Mouse (Mus musculus) regulatory T cell (primary cell): ENCODE results near the gene Sppl2b.

Source experiments
- in situ Hi-C: fragments of 300-600 bp; cut with MboI, MseI; formaldehyde crosslinking; loops from one replicate; pipeline ENCODE4 v1.15.1; 2025; ENCODE audit warnings: high pct_unique_total_duplicates

The Sppl2b gene

DNA sequence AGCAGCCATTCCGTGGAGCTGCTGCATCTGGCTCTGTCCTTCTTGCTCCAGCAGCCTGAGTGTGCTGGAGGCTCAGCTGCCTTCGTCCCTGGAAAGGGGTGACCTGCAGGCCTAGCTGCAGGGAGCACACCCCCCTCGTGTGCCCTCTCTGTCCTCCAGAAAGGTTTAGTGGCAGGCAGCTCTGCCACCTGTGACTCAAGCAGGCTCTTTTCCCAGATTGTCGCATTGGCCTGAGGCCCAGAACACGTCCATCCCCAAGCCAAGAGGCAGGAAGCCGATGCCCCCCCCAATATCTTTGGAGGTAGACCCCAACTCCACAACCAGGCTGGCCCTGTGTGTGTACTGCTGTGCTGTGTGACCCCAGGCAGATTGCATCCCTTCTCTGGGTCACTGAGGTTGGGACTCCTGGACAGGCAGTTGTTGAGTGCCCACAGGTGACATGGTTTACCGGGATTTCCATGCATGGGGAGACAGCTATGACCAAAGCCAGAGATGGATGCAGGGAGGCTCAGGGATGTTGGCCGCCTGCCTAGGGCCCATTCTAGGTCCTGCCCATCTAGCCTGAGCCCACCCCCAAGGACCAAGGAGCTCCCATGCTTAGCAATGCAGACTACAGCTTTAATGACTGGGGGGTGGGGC is 9.9 kb upstream of the Sppl2b start:
- in situ Hi-C loops: no loop called here

DNA sequence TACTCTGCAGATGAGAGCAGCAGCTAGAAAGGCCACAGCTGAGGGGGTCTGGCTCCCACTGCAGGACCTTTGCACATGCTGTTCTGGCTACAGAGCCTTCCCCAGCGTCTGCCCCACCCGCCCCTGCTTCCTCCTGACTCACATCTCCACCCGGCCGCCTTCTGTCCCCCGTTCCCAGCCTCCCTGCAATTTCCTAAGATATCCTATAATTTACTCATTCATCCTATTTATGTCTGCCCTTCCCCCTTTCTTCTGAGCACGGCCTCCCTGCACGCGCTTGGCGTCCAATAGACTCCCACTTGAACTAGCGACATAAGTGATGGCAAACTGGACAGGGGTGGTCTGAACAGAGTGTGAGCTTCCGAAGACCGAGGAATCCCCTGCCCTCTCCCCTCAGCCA is 9.3 kb upstream of the Sppl2b start:
- in situ Hi-C loops: no loop called here

GRCm38 (mm10) chr10:80848571-80848970 is 6.5 kb upstream of the Sppl2b start:
- in situ Hi-C loops: no loop called here

DNA sequence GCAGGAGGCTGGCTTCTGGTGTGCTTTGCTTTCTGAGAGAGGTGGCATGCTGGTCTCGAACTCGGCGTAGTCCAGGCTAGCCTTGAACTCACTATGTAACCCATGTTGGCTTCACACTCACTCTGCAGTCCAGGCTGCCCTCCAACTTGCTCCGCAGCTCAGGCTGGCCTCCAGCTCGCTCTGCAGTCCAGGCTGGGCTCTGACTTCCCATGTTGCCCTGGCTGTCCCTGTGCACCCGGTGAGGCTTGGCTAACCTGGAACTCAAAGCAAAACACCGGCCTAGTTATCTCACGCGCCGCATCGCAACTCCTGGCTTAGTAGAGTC is 636 bp downstream of the Sppl2b start:
- in situ Hi-C loops: no loop called here

GRCm38 (mm10) chr10:80856267-80856666 is 1.2 kb downstream of the Sppl2b start:
- in situ Hi-C loops: no loop called here

- in situ Hi-C loops: no loop called here
These were observed 1.8 kb downstream of the Sppl2b start for GRCm38 (mm10) chr10:80856908-80857307.

GRCm38 (mm10) chr10:80857386-80857785 is 2.3 kb downstream of the Sppl2b start:
- in situ Hi-C loops: no loop called here

DNA sequence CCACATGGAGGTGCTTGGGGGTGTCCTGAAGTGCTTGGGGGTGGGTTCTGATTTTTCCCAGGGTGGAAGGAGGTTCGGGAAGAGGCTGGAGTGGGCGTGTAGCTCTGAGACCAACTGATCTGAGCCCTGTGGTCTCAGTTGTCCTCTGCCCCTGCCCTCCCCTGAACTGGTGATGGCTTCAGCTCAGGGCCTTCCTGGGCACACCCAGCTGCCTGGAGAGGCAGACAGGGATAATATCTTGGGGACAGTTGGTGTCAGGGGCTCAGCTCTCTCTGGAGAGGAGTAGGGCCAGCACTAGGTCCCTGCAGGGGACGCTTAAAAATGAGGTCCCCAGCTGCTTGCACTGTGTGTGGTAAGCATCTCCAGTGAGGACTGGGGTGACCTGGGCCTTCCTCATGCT is 2.8 kb downstream of the Sppl2b start:
- in situ Hi-C loops: no loop called here

DNA sequence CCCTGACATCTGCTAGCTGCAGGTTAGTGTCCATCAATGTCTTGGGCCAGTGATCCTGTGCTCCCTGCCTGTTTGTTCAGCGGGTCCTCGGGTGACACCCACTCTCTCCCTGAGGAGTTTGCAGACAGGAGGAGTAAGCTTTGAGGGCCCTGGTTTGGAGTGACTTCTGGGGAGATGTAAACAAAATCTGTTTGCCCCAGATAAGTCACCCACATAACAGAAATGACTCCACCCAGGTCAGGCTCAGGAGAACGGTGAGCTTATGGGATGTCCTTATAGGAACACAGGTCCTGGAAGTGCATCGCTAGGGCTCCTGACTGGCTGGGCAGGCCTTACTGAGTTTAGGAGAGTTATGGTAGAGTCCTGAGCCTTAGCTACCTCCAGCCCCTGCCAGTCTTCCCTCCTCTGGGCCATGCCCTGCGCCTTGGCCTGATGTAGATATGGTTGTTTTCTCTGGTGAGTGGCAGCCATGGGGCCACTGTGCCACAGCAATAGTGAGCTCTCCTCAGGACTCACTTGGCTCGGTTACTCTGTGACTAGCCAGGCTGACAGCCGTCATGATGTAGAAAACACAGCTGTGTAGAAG is 3.4 kb downstream of the Sppl2b start:
- in situ Hi-C loops: no loop called here

DNA sequence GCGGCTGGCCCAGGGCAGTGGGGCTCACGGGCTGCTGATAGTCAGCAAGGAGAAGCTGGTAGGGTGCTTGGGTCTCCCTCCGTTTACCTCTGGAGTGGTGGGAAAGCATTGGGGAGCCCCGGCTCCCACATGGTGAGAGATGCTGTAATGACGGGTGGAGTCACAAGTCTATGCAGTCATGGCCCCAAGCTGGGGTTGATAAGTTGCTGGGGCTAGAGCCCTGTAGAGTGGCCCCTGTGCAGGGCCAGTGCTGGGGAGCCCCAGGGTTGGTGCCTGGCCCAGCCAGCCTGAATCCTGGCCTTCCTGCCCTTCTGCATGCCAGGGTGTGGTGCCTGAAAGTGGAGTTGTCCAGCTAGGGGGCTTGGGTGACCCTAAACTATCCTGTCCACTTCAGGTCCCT is 7.2 kb downstream of the Sppl2b start:
- in situ Hi-C loops: no loop called here

DNA sequence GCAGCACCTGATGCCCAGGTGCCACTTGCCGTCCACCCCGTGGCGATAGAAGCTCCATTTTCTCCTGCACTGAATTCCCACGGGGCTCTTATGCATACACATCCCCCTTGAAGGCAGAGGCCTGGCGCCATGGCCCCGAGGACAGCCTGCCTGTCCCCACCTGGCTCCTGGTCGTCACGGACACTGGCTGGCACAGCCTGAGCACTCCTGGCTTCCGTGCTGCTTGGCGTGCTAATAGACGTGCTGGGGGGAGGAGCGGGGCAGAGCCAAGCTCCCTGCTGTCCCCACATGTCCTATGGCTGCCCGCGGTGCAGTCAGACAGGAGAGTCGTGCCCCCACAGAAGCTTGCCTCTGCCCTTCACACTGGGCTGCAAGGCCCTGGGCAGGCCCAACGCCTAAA is 9.4 kb downstream of the Sppl2b start:
- in situ Hi-C loops: no loop called here

- in situ Hi-C loops: no loop called here
These were observed 15.9 kb downstream of the Sppl2b start for GRCm38 (mm10) chr10:80870993-80871392.

DNA sequence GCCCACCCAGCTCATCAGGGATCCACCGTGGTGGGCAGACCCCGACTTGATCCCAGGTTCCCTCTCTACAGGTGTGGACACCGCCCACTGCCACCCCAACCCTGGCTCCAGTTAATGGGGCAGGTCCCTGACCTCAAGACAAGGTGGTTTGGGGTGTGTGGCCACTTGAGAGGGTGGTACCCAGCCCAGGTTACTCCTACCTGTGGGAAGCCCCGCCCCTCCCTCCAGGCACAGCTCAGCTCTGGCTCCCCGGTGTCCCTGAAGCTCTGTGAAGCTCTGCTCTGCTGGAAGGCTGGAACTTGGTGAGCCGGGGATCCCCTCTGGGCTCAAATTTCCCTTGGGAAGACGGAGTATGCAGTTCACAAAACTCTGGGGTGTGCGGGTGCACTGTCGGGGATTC is 16.5 kb downstream of the Sppl2b start, which contains the start of gene Tmprss9:
Gene Tmprss9, plus strand, starts transcription at position 268 of the 400 bp plus-strand sequence.
- in situ Hi-C loops: no loop called here

DNA sequence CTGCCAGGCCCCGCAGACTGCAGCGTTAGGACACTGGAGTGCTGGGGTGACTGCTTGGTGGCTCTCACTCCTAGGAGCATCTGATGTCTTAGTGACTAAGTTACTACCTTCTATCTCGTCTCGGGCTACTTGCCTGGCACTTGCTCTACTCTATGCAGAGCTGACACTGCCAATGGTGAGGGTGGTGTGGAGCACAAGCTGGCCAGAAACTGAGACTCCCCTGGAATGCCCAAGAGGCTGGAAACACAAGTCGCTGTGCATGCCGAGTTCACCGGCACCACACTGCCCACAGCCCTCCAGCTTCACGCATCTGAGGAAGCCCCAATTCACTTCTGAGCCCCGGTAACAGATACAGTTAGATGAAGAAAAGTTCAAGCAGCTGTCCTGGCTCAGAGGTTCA is 19.0 kb downstream of the Sppl2b start:
- in situ Hi-C loops: no loop called here

DNA sequence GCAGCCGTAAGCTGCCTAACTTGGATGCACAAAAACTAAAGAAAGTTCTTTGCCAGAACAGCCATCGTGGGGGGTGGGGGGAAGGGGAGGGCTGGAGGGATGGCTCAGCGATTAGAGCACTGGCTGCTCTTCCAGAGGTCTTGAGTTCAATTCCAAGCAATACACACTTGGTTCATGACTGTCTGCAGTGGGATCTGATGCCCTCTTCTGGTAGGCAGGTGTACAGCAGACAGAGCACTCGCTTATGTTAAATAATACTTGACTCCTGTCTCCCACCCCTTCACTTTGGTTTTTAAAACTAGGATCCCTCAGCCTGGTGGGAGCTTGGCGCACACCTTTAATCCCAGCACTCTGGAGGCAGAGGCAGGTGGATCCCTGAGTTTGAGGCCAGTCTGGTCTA is 21.0 kb downstream of the Sppl2b start:
- in situ Hi-C loops: loop anchor here (5.0 kb wide), 3 partner anchors 64 to 129 kb away; partner anchors contain the start of gene Jsrp1

DNA sequence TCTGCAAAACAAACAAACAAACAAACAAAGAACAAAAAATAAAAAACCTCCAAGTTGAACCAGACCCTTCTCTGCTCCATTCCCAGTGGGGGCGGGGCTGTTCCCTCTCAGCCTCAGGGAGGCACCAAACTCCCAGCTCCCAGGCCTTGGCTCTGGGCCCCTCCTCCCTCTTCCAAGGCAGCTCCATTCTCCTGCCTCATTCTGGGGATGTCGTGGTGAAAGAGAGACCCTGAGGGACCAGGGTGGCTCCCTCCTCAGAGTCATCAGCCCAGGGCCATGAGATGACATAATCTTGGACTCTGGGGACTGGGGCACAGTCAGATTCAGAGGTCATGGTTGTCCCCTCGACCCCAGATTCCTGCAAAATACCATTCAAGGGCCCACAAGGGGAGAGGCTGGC is 21.5 kb downstream of the Sppl2b start:
- in situ Hi-C loops: loop anchor here (5.0 kb wide), 3 partner anchors 64 to 129 kb away; partner anchors contain the start of gene Jsrp1

DNA sequence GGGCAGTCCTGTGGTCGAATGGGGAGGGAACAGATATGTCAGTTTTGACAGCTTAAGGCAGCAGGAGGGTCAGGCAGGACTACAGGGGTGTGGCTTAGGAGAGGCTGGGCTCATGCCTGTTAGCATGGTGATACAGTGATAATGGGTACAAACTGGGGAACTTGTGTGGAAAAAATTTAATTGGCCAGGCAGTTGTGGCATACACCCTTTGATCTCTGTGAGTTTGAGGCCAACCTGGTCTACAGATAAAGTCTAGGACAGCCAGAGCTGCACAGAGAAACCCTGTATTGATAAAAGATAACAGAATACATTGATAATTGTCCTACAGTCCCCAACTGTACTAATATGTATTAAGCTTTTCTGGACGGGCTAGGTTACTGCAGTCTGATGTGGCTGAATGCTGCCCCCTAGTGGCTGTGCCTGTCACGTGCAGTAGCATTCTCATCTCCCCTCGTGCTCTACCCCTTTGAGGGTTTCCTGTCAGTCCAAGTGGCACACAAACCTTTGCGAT is 25.1 kb downstream of the Sppl2b start:
- in situ Hi-C loops: no loop called here

GRCm38 (mm10) chr10:80880901-80881300 is 25.8 kb downstream of the Sppl2b start:
- in situ Hi-C loops: no loop called here

- in situ Hi-C loops: no loop called here
These were observed 26.2 kb downstream of the Sppl2b start for GRCm38 (mm10) chr10:80881301-80881700.

- in situ Hi-C loops: no loop called here
These were observed 32.1 kb downstream of the Sppl2b start for GRCm38 (mm10) chr10:80887181-80887580.

GRCm38 (mm10) chr10:80895100-80895499 is 40.0 kb downstream of the Sppl2b start:
- in situ Hi-C loops: no loop called here

DNA sequence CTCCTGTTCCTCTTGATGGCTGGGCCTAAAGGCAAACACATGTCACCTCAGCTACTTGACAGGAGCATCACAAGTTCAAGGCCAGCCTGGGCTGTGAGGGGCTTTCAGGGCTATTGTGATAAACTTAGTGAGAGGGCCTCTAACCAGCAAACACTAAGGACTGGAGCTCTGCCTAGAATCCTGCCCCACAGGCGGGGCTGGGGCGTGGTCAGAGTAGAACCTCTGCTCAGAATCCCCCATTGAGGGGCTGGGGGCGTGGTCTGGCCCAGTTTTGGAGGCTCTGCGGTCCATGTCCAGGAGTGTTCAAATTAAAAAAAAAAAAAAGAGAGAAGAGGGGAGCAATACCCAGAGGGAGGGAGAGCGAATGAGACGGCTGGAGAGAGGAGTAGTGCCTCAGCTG is 40.6 kb downstream of the Sppl2b start:
- in situ Hi-C loops: no loop called here
